Mouse (Mus musculus) B cell, adult 2 months (primary cell): ENCODE measurements around the gene Gpr137.
"Not testable (repeated sequence)": the region's sequence is repeated elsewhere in the genome, so short reads cannot be mapped to it uniquely, and the experiment has no call there.

Experiments
- DNase-seq, 2 experiments: peaks; one replicate each; pipeline ENCODE4 v3.0.0; 2022

The Gpr137 gene

GRCm38 (mm10) chr19:6920741-6921636 is 21.3 kb downstream of the Gpr137 start:
- peak; percentile 60 to 63 for DNase-seq

GRCm38 (mm10) chr19:6919876-6920740 is 22.2 kb downstream of the Gpr137 start:
- DNase-seq: no peak

- no peak for DNase-seq
These were observed 22.8 kb downstream of the Gpr137 start for GRCm38 (mm10) chr19:6919431-6919830.

- DNase-seq: no peak
These were observed 24.0 kb downstream of the Gpr137 start for GRCm38 (mm10) chr19:6918321-6918720.

- no peak for DNase-seq
These were observed 25.8 kb downstream of the Gpr137 start for GRCm38 (mm10) chr19:6916496-6916895.

GRCm38 (mm10) chr19:6915276-6915675 is 27.0 kb downstream of the Gpr137 start:
- DNase-seq: no peak

GRCm38 (mm10) chr19:6914540-6914939 is 27.7 kb downstream of the Gpr137 start:
- no peak for DNase-seq

GRCm38 (mm10) chr19:6913991-6914390 is 28.3 kb downstream of the Gpr137 start:
- DNase-seq: no peak

- DNase-seq: no peak
These were observed 29.2 kb downstream of the Gpr137 start for GRCm38 (mm10) chr19:6913036-6913435.

- DNase-seq: no peak
These were observed 29.9 kb downstream of the Gpr137 start for GRCm38 (mm10) chr19:6912205-6912970.

- no peak for DNase-seq
These were observed 30.9 kb downstream of the Gpr137 start for GRCm38 (mm10) chr19:6911101-6912074.

- not testable (repeated sequence) for DNase-seq
These were observed 32.0 kb downstream of the Gpr137 start for GRCm38 (mm10) chr19:6910306-6910705.

GRCm38 (mm10) chr19:6909507-6910289 is 32.6 kb downstream of the Gpr137 start, which contains the start of the genes Trmt112 and Prdx5:
TSS of gene Trmt112 (plus strand) at chr19:6909698.
TSS of gene Prdx5 (minus strand) at chr19:6910106.
- peak; percentile 91 to 92 for DNase-seq

- DNase-seq: no peak
These were observed 33.3 kb downstream of the Gpr137 start for GRCm38 (mm10) chr19:6909021-6909420.

- DNase-seq: no peak
These were observed 34.3 kb downstream of the Gpr137 start for GRCm38 (mm10) chr19:6907811-6908540.

- no peak for DNase-seq
These were observed 35.2 kb downstream of the Gpr137 start for GRCm38 (mm10) chr19:6907094-6907493.

- DNase-seq: no peak
These were observed 36.1 kb downstream of the Gpr137 start for GRCm38 (mm10) chr19:6906199-6906598.

- DNase-seq: no peak
These were observed 36.7 kb downstream of the Gpr137 start for GRCm38 (mm10) chr19:6905498-6906159.

- no peak for DNase-seq
These were observed 37.4 kb downstream of the Gpr137 start for GRCm38 (mm10) chr19:6904846-6905245.
